Mouse (Mus musculus) gastrocnemius, postnatal 25 days (tissue): ENCODE data around the gene Rptor. TPM values are rescaled to one million over a fixed set of nuclear protein-coding genes. Genes with fewer than 3 reads are reported as not detected.

Experiments
- DNase-seq: peaks from one replicate; pipeline ENCODE4 v3.0.0; 2022
- total RNA-seq, 2 experiments: library from RNA; stranded (reverse); gene quantifications; 1 replicate in 1 of 2; 2 replicates in 1 of 2; pipeline ENCODE4 v1.2.3; 2021

The Rptor gene
- total RNA-seq, 2 experiments from 2014 or later: 23.7 to 24.8 TPM

DNA sequence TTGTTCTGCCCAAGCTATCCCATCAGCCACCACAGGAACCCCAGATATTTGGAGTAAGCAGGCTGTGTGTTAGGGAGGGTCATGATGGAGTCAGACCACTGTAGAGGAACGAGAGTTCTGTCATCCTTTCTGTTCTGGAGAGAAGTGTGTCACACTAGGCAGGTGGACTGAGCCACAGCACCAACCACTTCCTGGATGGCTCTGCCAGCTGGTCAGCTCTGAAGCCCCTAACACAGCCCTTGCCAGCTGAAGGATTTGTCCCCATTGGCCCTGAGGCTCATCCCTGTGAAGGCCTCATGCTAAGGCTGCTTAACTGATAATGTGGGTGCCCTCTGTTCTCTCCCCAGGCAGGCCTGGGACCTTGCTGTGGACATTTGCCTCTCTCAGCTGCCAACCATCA, 208.9 kb downstream of the Rptor start:
- no peak for DNase-seq

DNA sequence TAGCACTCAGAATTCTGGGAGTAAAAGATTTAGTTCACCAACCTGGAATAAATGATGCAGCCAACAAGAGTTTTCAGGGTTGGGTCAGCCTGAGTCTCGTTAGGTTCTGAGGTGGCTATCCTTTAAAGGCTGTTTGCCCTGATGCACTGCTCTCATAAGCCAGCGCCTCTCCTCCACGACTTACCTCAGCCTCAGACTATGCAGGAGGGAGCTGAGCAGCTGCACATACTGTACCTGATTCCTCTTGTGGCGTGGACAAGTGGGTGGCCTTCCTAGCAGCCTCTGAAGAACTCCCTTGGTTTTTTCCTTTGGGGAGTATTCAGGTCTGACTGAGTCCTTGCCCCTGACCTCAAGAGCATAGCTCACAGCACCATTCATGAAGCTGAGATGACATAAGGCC, 209.4 kb downstream of the Rptor start:
- no peak for DNase-seq

DNA sequence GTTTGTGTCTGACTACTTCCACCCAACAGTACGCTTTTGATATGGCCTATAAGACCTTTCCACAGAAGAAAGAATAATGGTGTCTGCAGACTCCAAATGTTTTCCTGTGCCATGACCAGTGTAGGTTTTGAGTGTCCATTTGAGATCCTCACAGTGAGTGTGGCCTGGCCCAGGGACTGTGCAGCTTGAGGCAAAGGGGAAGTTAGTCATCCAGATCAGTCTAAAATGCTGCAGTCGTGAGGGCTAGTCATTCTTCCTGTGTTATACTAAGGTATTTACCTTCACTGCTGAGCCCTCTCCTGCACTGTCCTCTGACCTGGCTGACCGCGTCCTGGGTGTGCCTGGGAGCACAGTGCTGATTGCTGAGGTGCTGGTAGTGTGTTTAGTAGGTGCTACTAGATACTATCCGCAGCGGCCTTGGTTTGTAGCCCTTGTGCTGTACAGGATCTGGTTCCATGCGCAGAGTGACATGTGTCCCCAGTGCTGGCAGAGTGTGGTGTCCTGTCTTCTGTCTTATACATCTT, 211.4 kb downstream of the Rptor start:
- no peak for DNase-seq

DNA sequence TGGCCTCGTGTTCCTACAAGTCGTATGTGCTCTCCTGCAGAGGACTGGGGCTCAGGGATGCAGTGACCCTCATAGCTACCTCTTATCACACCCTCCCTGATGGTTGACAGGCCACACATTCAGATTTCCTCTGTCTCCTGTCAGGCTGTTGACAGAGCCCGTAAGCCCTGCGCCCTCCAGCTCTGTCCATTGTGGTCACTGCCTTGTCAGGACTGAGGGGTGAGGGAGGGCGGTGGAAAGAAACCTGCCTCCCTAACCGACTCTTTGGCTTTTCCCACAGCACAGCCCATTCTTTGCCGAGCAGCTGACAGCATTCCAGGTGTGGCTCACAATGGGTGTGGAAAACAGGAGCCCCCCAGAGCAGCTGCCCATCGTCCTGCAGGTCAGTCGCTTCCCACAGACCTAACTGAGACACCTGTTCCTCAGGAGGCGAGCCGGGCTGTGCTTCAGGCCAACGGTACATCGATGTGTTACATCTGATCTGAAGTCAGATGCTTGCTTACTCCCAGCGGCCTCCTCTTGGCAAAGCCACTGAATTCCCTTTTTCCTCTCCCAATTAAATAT, 214.2 kb downstream of the Rptor start:
- no peak for DNase-seq

DNA sequence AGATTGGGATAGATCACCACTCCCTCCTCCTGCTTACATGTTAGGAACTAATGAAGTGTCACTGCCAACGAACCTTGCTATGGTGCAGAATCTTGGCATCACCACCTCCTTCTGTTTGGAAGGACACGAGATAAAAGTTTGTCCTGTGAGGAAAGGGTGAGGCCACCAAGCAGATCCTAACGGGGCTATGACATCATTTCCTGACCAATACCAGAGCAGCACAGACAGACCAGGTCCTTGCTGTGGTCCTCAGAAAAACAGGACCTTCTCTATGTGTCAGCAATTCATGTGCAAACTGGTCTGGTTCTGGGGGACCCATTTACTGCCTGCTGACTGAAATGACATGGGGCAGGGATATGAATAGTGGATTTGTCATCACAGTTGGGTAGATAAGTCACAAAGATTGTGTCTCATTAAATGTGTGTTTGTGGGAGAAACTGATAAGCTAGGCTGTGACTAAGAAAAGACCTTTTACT, 214.7 kb downstream of the Rptor start:
- no peak for DNase-seq

DNA sequence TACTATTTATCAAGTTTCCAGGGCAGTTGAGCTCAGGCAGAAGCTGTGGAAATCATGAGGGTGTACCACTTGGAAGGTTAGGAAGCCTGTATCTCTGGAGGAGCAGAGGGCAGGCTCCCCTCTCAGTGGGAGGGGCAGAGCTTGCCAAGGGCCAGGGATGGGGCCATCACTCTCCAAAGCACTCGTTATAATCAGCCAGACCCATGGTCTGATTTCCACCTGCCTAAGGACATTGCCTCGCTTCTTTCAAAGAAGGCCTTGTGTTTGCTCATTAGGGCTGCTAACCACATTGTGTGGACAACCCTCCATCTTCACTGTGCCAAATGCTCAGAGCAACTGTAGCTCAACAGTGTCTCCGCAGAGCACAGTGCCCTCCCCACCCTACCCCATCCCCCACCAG, 215.2 kb downstream of the Rptor start:
- DNase-seq: no peak

DNA sequence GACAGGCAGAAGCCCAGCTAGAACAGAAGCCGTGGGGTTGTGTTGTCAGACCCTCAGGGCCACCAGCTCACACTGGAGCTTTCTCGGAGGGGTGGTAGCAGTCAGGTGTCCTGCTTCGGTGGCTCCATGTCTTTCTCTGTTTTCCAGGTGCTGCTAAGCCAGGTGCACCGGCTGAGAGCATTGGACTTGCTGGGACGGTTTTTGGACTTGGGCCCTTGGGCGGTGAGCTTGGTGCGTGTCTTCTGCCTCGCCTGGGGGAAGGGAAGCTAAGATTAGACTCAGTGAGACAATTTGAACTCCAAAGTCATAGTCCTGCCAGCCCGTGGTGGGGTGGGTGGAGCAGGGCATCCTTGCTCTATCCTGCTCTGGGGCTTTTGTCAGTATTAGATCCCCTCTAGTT, 218.8 kb downstream of the Rptor start:
- DNase-seq: no peak

DNA sequence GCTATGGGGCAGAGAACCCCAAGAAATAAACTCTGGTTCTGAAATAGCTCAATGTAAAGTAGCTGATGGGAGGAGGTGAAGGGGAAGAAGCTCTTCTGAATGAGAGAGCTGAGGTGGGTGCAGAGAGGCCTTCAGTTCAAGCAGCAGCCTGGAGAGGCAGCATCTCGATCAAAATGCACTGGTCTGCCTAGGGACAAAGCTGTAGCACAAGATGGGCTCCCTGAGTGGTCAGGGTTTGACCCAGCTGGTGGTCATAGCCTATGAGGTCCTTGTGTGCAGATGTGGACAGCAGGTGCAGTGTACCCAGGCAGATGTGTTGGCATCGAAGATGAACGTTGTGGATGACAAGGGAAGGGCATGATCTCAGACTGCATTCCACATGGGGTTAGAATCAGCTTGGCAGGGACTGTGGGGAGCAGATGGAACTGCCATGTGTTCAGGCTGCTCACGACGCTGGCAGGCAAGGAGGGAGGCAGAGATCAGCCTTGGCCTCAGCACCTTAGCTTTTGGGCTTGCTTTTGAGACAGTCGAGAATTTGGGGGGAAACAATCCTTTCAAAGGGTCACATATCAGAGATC, 221.5 kb downstream of the Rptor start:
- DNase-seq: no peak

DNA sequence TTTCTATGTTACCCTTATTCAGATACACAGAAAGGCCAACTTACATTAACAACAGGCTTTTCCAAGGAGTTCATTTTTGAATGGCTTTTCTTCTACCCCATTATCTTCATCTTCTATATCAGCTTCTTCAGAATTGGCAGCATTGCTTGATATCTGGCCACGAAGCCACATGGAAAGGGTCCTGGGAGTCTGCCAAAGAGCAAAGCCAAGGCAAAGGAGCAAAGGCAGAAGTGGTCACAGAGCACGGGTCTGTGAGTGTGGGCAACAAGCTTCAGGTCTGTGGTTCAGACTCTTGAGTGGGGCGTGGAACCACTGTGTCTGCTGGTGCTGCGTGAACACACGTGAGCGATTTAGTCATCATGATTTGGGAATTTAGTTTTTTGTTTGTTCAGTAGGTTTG, 223.1 kb downstream of the Rptor start:
- no peak for DNase-seq

DNA sequence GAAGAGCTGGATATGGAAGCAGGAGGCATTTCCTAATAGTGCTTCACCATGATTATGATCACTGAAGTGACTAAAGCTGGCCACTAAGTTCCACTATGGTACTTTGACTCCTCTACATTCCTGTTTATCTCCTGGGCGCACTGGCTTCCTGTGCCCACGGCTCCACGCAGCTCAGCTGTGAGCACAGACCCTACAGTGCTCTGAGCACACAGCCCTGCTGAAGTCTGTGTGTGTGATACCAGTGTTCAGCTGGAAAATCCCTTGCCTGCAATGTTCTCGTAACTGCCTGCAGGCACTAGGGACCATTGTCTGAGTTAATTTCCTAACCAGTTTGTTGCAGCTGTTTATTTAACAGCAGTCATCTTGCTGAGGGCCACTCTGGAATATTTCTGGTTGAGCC, 223.5 kb downstream of the Rptor start:
- DNase-seq: no peak

DNA sequence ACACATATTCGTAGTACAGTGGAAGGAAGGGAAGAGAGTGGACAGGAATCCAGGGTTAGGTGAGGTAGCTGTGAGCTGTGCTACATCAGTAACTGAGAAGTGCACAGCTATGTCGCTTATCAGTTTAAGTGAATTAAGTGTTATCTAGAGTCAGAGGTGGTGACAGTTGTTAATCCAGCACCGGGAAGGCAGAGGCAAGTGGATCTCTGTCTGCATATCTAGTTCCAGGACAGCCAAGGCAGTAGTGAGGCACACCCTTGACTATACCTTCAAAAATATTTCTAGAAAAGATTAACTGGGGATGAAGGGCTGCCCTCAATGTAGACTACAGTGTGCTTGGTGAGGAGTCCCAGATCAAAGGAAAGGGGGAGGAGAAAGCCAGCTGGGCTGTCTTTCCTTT, 226.4 kb downstream of the Rptor start:
- DNase-seq: no peak

DNA sequence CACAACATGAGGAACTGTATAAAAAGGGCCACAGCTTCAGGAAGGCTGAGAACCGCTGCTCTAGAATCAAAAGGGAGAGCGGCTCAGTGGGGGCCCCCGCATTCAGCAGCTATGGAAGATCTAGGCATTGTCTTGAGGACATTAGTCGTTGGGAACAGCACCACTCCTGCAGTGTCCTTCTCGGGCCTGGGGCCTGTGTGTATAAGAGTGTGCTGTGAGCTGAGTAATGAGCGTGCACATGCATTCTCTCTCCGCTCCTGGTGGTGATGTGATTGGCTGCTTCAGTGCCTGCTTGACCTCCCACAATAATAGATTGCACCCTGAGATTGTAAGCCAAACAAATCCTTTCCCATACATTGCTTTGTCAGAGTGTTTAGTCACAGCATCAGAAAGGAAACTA, 229.0 kb downstream of the Rptor start:
- no peak for DNase-seq

DNA sequence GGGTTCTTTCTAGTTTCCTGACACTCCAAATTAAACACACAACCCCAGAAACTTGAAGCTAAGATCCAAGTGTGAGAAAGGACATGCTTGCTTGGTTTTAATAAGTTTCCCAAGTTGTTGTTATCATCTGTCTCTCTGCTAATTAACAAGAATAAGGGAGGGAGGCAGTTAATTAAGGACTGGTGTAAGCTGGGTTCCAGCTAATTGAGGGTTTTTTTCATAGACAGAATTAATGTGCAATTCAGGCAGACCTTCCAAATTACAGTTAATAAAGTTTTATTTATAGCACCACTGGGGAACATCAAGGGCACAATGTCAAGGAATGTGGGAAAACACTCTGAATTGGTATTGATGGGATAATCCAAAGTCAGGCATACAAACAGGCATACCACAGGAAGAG, 230.6 kb downstream of the Rptor start:
- DNase-seq: no peak

DNA sequence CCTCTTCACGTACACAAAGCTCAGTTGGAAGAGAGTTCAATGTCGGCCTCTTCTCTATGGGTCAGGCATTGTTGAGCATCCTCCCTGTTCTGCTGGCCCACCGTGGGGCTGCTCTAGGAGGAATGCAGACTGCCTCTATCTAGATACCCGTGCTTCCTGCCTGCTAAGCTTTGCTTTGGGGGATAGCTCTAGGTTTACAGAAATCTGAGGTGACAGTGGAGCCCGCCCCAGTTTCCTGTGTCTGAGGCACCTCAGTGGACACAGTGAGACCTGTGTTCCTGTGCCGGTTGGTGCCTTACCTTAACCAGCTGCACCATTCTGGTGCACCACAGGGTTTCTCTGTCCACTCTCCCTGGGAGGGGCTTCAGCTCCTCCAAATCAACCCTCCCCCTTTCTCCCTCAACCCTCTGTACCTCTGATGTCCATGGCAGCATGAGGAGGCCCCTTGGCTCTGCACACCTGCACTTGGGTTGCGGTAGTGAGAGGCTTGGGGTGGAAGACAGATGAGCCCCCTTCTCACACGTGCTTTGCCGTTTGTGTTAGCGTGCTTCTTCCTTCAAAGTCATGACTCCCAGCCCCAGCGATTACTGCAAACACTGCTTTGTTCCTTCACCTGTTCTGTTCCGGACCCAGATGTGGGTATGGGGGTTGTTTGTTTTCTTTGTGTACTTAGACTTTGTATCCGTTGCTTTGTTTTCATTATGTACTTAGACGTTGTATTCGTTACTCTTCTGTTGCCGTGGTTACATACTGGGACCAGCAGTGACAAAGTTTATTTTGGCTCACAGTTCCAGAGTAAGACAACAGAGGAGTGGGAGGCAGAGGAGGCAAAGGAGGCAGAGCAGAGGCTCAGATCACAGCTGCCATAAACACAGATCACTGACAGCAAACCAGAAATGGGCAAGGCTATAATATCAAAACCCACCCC, 231.4 kb downstream of the Rptor start:
- no peak for DNase-seq

DNA sequence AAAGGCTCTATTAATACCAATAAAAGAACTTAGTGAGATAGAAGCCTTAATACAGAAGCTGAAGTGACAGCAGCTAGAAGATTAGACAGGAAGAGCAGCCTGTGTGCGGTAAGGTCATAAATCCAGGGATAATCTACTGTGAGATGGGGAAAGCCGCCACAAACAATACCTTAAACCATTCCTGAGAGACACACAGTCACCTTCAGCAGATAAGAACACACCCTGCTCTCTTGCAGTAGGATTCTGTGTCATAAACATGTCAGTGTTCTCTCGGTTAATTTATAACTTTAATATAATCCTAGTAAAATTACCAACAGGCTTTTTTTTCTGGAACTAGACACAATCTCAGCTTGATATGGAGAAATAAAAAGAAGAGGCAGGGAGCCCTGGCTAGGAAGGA, 233.6 kb downstream of the Rptor start:
- DNase-seq: no peak

DNA sequence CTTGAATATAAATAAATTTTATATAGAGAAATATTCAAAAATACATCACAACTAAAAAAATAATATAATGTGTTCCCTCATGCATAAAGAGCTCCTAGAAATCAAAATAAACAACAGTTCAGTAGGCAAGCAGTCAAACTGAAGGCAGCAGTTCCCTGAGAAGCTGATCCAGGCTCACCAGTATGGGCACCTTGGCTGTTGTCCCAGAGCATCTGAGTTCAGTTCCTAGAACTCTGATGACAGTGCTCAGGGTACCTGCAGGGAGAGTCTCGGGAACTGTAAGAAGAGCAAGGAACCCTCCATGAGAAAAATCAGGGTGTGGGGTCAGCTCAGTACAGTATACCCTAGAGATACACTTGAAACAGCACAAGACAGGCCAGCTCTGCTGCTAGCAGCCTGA, 235.1 kb downstream of the Rptor start:
- no peak for DNase-seq

DNA sequence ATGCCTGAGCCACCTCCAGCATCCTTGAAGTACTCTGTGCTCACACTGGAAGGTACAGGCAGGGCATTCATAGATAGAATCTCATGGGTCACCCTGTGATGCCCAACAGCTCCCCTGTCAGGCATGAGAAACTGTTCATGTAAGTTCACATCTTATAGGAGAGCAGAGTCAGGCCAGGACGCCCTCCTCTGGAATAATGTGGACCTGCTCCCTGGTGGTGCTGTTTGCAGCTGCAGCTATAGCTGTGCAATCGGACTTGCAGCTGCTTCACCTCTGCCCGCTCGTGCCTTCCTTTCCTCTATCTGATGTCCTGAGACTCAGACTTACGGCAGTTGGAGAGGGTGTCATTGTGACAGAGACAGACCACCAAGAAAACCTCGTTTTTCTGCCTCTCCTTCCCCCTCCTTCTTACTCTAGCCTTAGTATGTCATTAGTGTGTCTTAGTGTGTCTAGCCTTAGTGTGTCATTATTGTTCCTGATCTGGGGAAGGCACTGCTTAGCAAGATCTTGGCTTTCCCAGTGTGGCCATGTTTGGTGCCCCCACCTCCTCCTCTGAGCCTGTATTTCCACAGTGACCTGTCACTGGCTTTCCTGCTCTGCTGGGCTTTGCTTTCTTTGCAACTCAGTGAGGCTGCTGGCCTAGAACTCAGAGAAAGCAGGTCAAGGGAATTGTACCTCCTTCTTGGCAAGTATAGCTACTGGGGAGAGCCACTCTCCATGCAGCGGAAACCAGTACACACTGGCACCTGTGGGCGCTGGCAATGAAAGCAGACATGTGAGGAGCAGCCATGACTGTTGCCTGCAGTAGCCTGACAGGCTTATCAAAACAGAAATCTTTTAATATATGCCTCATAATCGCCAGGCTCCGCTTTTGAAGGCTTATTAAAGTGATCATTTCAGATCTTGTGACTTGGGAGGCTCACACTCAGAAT, 237.0 kb downstream of the Rptor start:
- no peak for DNase-seq

DNA sequence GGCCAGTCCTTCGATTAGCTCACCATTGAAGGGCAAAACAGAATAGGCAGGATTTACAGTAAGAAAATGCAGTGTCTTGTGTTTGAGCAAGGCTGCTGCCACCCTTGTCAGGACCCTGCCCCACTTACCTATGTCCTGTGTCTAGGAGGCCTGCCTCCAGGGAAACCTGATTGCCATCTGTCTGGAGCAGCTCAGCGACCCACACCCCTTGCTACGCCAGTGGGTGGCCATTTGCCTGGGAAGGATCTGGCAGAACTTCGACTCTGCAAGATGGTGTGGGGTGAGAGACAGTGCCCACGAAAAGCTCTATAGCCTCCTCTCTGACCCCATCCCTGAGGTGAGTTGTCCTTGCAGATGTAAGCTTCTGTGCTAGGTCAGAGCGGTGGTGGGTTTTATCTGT, 243.9 kb downstream of the Rptor start:
- no peak for DNase-seq

DNA sequence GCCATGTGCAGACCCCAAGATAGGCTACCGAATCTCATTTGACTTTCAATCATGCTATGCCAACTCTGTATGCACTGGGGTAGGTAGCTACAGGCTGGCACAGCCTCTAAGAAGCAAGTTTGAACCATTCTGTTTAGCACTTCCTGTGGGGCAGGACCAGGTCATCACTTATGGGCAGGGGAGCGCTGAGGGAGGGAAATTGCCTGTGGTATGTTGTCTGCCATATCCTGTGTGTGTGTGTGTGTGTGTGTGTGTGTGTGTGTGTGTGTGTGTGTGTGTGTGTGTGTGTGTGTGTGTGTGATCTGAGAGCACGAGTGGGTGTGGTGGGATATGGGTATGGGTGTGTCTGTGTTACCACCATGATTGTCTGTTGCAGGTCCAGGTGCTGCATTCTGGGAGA, 244.4 kb downstream of the Rptor start:
- DNase-seq: no peak

DNA sequence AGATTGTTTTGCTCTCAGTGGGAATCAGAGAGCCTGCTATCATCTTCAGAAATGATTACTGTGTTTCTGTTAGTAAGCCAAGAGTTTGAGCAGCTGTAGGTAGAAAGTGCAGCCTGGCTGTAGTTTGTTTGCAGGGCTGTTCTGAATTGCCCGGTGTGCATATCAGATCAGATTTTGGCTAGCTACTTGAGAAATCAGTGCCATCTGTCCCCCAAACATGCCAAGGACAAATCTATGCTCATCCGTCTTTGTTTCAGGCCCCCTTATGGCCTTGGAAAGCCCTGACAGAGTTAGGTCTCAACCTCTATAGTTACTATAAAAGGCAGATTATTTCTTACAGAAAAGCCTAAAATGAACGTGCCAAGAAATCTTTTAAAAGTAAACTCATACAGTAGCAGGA, 244.9 kb downstream of the Rptor start:
- DNase-seq: no peak

DNA sequence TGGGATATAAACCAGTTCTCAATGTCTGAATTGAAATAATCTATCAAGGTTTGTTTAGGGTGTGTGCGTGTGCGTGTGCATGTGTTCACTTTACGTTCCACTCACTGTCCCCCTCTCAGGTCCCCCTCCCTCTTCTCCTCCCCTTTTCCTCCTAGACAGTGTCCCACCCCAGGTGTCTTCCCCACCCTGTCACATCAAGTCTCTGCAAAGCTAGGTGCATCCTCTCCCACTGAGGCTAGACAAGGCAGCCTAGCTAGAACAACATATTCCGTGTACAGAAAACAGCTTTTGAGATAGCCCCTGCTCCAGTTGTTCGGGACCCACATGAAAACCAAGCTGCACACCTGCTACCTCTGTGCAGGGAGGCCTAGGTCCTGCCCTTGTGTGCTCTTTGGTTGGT, 245.5 kb downstream of the Rptor start:
- no peak for DNase-seq

DNA sequence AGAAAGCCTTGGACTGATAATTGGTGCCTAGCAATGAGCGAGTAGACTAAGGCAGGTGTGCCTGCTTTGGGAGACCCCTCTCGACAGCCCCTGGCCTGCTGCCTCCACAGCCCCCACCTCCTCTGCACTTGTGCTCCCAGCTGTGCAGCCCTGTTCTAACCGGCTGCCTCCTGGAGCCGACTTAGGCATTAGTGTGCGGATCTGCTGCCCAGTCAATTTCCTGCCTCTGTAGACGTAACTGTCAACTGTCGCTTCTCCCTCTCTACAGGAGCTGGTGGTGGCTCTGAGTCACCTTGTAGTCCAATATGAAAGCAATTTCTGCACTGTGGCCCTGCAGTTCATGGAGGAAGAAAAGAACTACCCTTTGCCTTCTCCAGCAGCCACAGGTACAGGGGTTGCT, 253.3 kb downstream of the Rptor start:
- no peak for DNase-seq
